Comparison of ENCODE assay signal across 15 mouse cellular contexts in genomic region chr11:49831980-49832379, GRCm38 (mm10).
"Had no signal": no experiment of that assay in that cellular context is flagged by ENCODE, and none has a peak within 500 bp of the region (broad histone marks: within the 10 kb centered on the region; RNA-seq: fewer than 3 reads in every experiment).

No protein-coding gene starts in this region.

- H3K27ac ChIP-seq: limb, embryonic 12.5 days; liver, embryonic 13.5 days; lung, embryonic 15.5 days; neural tube, embryonic 13.5 days had no signal

- H3K27me3 ChIP-seq: limb, embryonic 12.5 days; liver, embryonic 13.5 days; lung, embryonic 15.5 days; neural tube, embryonic 13.5 days had no signal

- H3K9me3 ChIP-seq: limb, embryonic 12.5 days; liver, embryonic 13.5 days; lung, embryonic 15.5 days; neural tube, embryonic 13.5 days had no signal

- H3K9ac ChIP-seq: limb, embryonic 12.5 days; liver, embryonic 13.5 days; liver, postnatal 0 days; lung, embryonic 15.5 days; neural tube, embryonic 13.5 days had no signal

- ATAC-seq: liver, postnatal 0 days had no signal

- DNase-seq: kidney, adult 11 months; kidney, postnatal 14 days; liver; liver, embryonic 13.5 days; liver, postnatal 0 days; lung, postnatal 36 days; midbrain, embryonic 14.5 days; right cerebral cortex, adult 18-20 months; right cerebral cortex, postnatal 4 days; spleen, adult 18-20 months; thymus, adult 18-20 months; thymus, postnatal 14 days had no signal

- H3K4me2 ChIP-seq: limb, embryonic 12.5 days; liver, embryonic 13.5 days; lung, embryonic 15.5 days; neural tube, embryonic 13.5 days had no signal

- H3K4me1 ChIP-seq: limb, embryonic 12.5 days; neural tube, embryonic 13.5 days had no signal

- H3K36me3 ChIP-seq: liver, embryonic 13.5 days had no signal

- H3K4me3 ChIP-seq: limb, embryonic 12.5 days; liver, embryonic 13.5 days; lung, embryonic 15.5 days; neural tube, embryonic 13.5 days had no signal
